Mouse (Mus musculus) gonadal fat pad, adult 2 months (tissue): ENCODE results near the gene Nuak1. TPM values are rescaled to one million over a fixed set of nuclear protein-coding genes. Genes with fewer than 3 reads are reported as not detected.

Experiments
- DNase-seq: peaks from one replicate; pipeline ENCODE4 v3.0.0-alpha.2; 2012; ENCODE audit warnings: low read depth
- polyA plus RNA-seq: library from polyadenylated mRNA; depleted of rRNA; stranded (reverse); fragments of >200 nt; gene quantifications from 2 replicates; pipeline ENCODE4 v1.2.3, GENCODE M21; 2012

The Nuak1 gene
- polyA plus RNA-seq, 1 experiment = 13.3 TPM

DNA sequence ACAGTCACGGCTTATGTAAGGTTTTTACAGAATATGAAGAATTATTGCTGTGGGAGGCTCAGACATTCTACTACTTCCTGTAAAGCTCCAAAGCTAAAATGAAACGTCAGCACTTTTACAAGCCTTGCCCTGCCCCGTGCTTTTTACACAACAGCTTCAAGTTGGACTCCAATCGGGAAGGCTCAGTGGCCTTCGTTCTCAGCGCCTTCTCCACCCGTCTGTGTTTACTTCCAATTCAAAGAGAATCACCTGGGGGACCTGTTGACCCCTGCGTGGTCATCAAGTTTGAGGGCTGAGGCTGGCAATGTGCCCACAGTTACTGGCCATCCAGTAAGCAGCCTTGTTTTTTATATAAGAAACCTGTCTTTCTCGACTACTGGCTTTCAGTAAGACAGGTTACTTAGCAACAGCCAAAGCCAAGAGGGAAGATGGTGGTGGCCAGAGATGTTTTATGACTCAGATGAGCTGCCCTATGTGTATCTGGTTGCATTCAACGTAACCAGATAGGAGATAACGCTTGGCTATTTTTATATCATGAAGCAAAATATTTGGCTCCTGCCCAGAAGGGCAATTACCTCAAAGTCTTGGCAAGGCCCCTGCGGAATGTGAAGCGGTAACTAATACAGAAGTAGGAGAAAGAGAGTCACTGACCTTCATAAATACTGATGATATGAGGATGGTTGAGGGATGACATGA, 31.3 kb downstream of the Nuak1 start:
- no peak for DNase-seq

DNA sequence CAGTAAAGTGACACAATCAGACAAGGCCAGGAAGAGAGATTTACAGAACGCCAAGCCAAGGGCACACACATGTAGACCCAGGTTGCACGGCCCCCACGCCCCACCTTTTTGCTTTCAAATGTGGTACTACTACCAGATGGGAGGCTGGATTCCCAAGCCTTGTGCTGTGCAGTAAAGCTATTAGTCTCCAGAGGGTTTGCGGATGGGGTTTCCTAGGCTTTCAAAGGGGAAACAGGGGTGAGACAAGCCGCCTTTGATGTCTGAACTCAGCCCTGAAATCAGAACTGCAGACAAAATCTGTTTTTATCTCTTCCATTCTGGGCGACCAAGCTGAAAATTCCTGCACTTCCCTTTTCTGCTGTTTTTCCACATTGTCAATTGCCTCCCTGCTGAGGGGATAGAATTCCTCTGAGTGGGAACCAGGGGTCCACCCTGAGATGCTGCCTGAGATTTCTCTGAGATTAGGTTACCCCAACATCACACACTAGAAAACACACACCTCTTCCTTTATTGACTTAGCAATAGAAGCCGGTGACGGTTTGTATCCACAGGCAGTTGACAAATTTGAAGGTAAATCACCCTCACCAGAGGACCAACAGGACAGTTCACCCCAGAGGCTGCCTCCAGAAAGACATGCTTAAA, 35.1 kb downstream of the Nuak1 start:
- DNase-seq = no peak

DNA sequence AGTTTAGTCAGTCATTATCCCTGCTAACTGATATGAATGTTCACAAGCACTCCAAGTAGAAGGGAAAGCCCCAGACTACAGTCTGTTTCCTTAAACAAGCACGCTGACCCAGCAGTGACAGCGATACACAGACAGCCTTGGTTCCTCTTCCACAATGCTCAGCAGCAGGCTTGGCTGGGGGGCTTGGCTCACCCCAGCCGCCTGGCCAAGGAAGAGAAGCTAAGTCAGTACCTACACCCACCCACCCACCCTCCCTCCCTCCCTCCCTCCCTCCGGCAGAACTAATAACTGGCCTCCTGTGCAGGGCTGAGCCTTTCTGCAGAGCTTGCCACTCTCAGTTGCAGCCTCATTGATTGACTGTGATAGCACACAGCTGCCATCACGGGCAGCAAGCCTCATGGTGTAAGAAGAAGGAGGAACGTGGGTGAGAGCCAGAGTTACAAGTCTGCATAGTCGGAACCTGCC, 38.5 kb downstream of the Nuak1 start:
- DNase-seq = no peak

DNA sequence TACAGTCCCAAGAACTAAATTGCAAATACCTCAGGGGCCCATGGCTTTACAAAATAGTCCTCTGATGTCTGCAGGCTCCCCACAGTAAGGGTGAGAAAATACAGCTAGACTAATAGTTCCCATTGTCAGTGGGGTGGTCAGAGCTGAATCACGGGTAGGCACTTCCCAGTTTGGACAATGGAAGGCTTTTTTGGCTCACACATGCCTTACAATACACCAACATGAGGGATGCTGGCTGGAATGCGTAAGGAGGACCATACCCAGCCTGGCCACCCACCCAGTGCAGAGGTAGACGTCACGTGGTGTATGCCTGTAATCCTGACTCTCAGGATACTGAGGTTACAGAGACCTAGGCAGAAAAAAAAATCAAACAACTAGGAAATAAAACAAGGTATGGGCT, 39.2 kb downstream of the Nuak1 start:
- no peak for DNase-seq

DNA sequence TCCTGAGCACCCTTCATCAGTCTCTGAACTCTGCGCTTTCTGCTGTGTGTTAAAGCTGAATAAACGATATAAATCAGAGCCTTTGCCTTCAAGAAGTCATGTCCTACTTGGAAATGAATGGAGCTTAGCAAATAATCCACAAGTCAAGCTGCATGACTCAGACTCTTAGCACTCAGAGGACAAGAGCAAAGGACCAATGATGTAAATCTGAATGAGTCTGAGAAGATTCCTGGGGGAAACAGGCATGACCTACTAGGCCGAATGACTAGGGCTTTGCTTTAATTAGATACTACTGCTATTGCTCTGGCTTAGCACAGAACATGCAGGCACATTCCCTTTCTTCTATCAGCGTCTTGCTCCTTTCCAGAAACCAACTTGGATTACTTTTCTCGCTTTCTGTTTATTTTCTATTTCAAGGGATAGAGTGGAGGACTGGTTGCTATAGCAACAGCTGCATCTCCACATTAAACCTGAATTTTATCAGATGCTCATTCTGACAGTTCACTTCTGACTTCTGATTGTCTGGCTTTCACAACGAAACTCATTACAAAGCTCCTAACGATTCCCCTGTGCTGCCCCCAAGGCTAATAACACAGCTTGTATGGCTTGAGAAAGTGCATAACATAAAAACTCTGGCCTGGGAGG, 40.2 kb downstream of the Nuak1 start:
- no peak for DNase-seq

DNA sequence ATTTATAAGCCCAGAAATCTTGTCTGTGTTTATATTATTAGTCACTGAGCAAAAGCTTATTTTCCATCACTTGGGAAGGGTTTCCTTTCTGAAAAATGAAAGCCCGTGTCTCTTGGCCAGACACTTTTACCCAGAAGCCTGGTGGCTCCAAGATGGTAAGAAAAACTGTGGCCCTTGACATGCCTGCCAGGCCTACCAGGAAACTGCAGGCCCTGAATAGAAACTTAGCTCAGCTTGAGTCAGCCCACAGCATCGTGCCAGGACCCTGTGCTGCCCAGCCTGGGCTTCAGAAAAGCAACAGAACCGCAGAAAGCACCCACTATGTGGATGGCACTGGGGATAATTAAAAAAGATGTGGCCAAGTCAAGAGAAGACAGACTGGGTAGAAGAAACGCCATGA, 43.1 kb downstream of the Nuak1 start:
- no peak for DNase-seq

DNA sequence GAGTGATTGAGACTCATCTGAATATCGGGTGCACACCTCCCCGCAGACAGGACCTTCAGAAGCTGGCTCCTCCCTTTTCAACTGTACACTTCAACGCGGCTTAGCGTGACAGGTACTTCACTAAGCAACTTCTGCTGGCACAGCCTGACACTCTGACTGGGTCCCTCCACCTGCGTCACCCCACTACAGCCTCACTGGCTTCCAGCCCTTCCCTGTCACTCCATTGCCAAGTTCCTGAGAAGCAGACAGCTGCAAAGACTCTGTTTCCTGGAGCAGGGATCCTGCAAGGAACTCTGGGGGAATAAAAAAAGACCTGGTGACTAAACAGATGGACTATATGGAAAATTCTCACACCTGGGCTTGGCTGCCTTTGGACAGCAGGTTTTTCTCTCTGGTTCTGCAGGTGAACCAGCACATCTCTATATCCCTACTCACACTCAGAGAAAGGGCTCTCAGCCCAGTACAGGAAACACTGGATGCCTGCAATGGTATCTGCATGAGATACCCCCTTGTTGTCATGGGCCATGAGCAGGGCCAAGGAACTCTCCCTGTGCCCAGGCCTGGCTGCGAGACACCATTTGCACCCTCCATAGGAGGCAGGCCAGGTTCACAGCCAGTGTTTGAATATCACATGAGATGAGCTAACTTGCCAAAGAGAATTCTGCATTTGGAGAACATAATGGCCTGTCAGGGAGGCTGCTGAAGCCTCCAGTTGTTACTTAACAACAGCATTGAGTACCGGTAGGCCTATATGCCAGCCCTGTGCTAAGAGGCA, 44.3 kb downstream of the Nuak1 start:
- DNase-seq = no peak

DNA sequence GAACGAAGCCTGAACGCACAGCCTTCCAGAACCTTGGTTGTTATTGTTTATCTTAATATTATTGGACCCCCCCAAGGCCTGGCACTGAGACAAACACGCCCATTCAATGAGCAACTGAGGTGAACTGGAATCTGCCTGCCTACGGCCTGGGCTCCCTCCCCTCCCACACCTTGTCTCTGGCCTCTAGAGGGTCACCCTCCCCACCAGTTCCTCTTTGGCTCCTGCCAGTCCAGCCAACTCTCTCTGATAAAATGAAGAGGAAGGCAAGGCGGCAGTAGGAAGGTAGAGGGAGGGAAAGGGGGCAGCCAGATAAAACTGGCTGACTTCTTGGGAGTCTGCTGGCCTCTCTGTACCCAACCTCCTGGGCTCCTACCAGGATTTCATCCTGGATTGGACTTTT, 45.1 kb downstream of the Nuak1 start:
- DNase-seq = no peak

DNA sequence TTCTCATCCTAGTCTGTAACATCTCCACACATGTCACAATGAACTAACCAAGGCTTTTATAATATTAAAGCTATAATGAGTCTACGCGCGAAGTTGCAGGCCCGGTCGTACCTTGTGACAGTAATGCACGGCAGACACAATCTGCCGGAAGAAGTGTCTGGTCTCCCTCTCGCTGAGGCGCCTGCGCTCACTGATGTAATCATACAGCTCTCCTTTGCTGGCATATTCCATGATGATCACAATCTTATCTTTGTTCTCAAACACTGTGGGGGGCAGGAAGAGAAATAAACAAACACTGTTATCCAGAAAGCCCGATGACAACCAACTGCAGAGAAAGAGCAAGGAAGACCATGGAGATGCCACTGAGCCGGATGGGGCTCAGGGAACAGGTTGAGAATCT, 46.5 kb downstream of the Nuak1 start:
- no peak for DNase-seq

DNA sequence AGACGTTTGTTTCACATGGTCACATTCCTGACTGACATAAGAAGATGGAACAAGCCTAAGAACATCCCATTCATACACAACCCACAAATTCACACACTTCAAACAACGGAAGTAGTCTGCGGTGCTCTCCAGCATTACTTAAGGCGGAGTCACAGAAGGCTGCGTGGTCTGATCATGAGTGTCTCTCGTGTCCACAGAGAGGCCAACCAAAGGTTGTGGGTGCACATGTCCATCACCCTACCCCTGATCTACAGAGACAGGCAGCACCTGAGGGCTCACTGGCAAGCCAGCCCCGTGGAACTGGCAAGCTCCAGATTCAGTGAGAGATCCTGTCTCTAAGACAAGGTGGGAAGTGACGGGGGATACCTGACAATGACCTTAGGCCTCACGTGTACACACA, 47.0 kb downstream of the Nuak1 start:
- DNase-seq = no peak

DNA sequence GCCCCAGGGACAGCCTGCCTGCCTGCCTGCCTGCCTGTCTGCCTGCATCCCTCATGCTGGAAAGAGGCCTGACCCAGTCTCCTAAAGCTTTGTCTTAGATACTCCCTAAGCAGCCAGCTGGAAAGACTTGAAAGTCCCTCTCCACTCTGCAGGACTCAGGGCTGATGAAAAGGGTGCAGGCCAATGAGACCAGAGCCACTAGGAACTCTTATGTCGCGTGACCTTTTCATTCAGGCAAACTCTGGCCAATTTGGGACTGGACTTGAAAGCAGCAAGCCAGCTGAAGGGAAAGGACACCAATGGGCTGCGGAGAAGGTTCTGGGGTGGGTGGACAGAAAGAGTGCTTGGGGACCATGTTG, 47.7 kb downstream of the Nuak1 start:
- DNase-seq = no peak

DNA sequence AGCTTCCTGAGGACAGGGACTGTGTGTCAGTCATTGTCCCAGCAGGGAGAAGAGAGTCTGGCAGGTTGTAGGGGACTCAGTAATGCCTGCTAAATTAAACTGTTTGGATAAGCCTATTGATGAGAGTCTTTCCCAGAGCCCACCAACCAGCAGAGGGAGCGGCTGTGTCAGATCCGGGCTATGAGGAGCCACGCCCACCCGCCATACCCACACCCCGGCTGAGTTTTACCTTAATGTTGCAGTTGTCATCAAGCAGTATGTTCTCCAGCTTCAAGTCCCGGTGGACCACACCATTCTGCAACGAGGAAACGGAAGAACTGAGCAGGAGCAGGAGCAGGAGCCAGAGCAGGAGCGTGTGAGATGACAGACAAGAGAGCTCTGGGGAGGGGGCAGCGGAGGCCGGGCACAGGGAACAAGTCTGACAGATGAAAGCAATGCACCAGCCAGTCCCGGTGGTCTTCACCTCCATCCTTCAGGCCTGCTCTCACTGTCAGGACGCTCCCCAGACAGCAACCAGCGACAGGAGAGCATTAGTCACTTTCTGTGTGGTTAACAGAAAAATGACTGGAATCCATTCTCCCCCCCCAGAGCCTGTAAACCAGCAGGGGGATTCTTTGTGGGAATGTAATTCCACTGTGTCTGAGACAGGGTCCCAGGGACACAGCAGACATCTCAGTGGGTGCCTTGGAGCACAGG, 48.2 kb downstream of the Nuak1 start:
- DNase-seq = no peak

DNA sequence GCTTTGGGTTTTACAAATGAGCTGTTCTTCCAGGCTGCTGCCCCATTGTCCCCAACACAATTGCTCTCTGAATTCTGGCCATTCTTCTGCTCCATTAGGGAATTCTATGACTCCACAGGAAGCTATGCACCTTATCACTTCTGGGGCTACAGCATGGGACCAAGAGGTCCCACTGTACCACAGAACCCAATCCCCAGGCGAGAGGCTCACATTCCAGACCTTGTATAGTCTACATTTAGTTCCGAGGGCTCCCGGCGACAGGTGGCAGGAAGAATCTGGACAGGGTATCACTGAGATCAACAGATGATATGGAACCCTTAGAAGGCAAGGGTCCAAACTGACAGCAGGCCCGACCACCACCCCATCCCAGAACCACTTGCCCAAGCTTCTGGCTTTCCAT, 50.7 kb downstream of the Nuak1 start:
- no peak for DNase-seq

DNA sequence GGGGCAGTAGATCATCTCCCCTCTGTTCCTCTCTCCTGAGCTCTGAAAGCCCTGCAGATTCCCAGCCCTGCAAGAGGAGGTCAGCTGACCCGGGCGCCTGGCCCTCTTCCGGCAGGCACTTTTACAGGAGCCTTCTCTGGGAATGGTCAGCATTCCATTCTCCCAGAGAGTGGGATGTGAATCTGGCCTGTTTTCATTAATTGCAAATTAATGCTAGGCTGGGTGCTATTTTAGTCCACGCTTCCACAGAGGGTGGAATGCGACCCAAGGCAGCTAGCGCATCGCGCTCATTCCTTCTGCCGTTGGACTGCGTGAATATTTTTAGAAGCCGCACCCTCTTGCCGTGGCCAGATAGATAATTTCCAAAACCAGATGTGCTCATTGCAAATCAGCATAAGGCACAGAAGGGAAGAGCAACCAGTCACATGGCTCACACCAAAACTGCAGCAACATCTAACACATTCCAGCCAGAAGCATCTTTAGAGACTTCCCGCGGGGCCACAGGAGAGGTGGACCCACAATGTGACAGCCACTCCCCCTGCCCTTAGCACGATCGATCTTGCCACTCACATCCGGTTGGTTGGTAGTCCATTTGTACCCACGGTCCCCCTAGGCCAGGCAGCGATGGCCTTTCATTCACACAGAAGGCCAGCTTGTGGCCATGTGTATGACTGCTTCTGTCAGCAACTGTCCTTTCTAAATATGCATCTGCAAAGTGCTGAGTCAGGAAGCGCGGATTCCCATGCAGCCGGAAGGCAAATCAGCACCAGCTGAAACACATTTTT, 51.8 kb downstream of the Nuak1 start:
- DNase-seq = no peak

DNA sequence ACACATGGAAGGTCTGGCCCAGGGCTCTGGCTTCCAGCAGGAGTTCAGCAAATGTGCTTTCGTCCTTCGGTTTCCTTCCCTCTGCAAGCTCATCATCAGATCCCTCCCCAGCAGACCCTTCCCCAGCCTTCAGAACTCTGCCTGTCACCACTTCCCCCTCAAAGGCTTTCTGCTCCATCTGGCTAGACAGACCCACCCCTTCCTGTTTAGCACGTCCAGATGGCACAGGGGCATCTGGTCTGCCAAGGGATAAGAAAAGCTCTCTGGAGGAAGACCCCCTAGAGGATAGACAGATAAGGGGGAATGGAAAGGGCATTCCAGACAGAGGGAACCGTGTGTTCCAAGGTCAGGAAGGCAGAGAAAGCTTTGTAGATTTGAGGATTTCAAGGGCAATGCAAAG, 53.1 kb downstream of the Nuak1 start:
- no peak for DNase-seq

DNA sequence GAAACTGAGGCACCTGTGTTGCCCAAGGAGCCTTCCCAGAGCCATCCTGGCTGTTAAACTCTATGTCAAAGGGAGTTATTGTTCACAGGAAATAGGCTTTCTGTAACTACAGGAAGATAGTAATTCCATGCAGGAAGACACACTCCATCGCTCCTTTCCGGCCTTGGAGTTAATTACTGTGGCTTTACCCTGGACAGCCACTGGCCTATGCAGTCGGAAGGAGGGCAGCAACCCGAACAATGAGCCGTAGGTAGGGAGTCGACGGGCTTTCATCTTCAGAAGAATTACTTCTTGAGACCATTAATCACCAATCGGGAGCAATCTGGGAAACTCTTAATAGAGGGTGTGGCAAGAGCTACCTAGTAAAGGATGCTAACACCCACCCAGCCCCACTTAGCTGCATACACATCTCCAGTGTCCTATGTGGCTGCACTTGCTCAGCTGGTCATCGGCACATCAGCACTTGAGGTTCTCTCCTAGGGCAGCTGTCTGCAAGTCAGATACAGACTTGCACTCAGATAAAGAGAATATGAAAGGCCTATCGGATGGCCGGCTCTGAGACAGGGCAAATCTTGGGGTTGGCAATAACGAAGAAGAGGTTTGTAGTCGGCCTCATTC, 53.7 kb downstream of the Nuak1 start:
- DNase-seq = no peak

DNA sequence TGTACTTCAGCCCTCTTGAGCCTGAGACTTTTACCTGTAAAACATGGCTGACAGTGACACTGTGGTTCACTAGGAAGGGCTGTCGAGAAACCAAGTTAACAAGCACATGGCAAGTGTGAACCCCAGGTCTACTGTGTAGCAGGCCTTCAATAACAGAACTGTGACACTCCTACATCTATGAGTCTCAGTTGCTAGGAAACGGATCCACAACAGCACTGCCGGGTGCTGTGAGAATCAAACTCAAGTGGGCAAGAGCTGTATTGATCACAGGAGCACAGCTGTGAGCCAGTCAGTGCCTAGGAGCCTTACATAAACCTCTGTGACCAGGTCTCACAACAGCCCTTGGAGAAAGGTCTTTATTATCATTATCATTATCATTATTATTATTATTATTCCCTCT, 54.2 kb downstream of the Nuak1 start:
- DNase-seq = no peak

DNA sequence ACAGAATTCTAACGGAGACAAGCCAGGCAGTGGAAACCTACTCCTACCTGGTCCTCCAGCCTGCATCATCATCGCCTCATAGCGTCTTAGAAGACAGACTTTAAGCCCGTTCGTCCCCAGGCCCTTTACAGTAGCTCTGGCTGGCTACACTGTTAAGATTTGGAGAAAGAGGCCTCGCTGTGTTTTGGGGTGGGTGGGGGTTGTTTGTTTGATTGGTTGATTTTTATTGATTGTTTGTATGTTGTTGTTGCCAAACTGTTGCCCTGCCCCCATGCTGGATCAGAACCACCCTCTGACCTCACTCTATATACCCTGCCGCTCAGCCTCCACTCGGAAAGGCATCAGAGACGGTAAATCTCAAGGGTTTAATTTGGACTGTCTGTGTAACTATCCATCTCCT, 55.6 kb downstream of the Nuak1 start:
- DNase-seq = no peak

DNA sequence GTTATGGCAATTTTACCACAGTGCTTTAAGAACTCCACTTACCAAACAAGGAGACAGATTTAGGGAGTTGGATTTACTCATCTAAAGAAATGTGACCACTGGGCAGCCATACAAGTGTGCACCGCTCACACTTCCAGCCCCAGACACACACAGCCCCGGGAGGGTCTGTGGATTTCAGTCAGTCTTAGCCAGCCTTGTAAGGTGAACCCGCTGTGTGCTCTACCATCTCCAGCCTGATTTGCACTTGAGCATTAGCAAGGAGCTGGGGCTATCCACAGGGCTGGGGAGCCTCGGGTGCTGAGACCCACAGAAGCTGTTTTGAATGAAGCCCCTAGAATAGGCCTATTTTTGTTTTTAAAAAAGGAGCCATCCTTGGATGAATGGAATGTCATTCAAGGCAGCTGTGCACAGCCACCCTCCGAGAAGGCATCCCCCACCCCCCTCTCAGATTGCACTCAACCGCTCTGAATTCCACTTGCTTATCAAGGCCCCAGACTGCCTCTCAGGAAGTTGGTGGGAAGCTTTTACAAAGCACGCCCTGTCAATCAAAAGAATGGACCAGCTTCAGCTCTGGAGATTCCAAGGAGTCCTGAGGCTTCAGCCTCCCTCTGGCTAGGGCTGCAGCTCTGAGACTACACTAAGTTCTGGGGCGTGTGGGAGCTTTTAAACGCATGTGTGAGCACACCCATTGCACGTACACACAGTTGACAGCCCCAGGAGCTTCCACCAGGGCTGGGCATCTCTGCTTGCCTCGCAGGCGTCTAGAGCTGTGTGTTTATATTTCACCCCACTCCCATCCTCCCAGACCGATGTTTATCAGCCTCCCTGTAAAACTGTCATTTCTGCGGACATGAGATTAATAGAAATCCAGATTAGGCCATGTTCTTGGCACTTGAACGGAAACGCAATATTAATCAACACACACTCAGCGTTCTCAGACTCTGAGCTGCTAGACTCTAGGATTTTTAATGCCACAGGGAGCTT, 57.2 kb downstream of the Nuak1 start:
- no peak for DNase-seq
